1 mouse cellular context compared by ENCODE assay signal in genomic region chr15:83593702-83594512, GRCm38 (mm10).
TF ChIP-seq lines count a peak whose summit lies in the region.

No protein-coding gene starts in this region.

TF ChIP-seq in MEL, 35 proteins besides CTCF, POLR2A, EP300 and RAD21 (continued from another document):
- TF ChIP-seq MEF2A (IDR thresholded peaks at IDR 0.05; ENCODE audit: extremely low read depth, insufficient replicate concordance, low read depth, low read length, poor library complexity, severe bottlenecking) (no peak), NELFE (IDR thresholded peaks at IDR 0.05; ENCODE audit: low read depth, low read length) (0 out of 2 replicates have a peak, but pooled peaks have one; percentile 14), USF2 (IDR thresholded peaks at IDR 0.05; ENCODE audit: borderline replicate concordance in 1 of 2, insufficient read depth in 1 of 2, low read depth in 1 of 2, low read length in 2 of 2) (0 out of 4 replicates have a peak, but pooled peaks of 1 of the 2 experiments have one; percentile 45), JUND (IDR thresholded peaks at IDR 0.05; ENCODE audit: low read depth, low read length) (no peak), E2F4 (IDR thresholded peaks at IDR 0.05; ENCODE audit: borderline replicate concordance, low read depth, low read length) (no peak), ELF1 (IDR thresholded peaks at IDR 0.05; ENCODE audit: low read depth, low read length) (peak; percentile 10; the same call in 1 of the 2 replicates), MYB (IDR thresholded peaks at IDR 0.05; ENCODE audit: low read depth, low read length) (no peak), POLR2AphosphoS5 (IDR thresholded peaks at IDR 0.05; ENCODE audit: borderline replicate concordance, low read depth, low read length) (no peak), HCFC1 (IDR thresholded peaks at IDR 0.05; ENCODE audit: low read depth, low read length) (no peak)
